Mouse (Mus musculus) kidney, adult 2 months (tissue): ENCODE results near the gene Phospho1. TPM values are rescaled to one million over a fixed set of nuclear protein-coding genes. Genes with fewer than 3 reads are reported as not detected.

Experiments
- DNase-seq: peaks from one replicate; pipeline ENCODE4 v3.0.0; 2021
- H3K27ac ChIP-seq: fragments of 200-500 bp; 2 replicates; pipeline ENCODE4 v1.5.1; 2012; ENCODE audit warnings: low read depth, low read length, control low read depth, inconsistent platforms; ENCODE audit not compliant: insufficient read depth
- H3K27me3 ChIP-seq: fragments of 200-500 bp; replicated peaks from 2 replicates; pipeline ENCODE4 v1.6.1; 2012; ENCODE audit warnings: mild to moderate bottlenecking, moderate library complexity, low read length, inconsistent platforms; ENCODE audit not compliant: control insufficient read depth, insufficient read depth
- H3K36me3 ChIP-seq: fragments of 200-500 bp; 2 replicates; pipeline ENCODE4 v1.6.1; 2012; ENCODE audit warnings: mild to moderate bottlenecking, moderate library complexity, low read length, inconsistent platforms; ENCODE audit not compliant: control insufficient read depth, insufficient read depth
- H3K4me1 ChIP-seq: fragments of 200-500 bp; 2 replicates; pipeline ENCODE4 v1.6.1; 2011; ENCODE audit warnings: low read length; ENCODE audit not compliant: control insufficient read depth, insufficient read depth
- H3K4me3 ChIP-seq: fragments of 200-500 bp; 2 replicates; pipeline ENCODE4 v1.5.1; 2011; ENCODE audit warnings: mild to moderate bottlenecking, low read depth, low read length, control low read depth; ENCODE audit not compliant: insufficient read depth
- CTCF ChIP-seq: fragments of 200-500 bp; conservative IDR thresholded peaks from 2 replicates; pipeline ENCODE4 v1.5.1; 2011; ENCODE audit warnings: low read depth, mild to moderate bottlenecking, control low read depth, low read length, moderate library complexity, mixed read lengths; ENCODE audit not compliant: insufficient read depth, insufficient read length
- POLR2A ChIP-seq: fragments of 200-500 bp; IDR thresholded peaks from one replicate; pipeline ENCODE4 v1.6.1; 2011; ENCODE audit warnings: low read depth, low read length, control low read depth
- WGBS: fragments of 180-500 bp; shearing (Covaris S2); methylation state at CpG from one replicate; pipeline ENCODE4 v1.1.7; 2018; 5-methylcytosine and 5-hydroxymethylcytosine counted together
- polyA plus RNA-seq: library from polyadenylated mRNA; depleted of rRNA; stranded (reverse); fragments of >200 nt; gene quantifications from 2 replicates; pipeline ENCODE4 v1.2.3, GENCODE M21; 2012

Phospho1 gene
- polyA plus RNA-seq, 1 experiment = 46.5 TPM

DNA sequence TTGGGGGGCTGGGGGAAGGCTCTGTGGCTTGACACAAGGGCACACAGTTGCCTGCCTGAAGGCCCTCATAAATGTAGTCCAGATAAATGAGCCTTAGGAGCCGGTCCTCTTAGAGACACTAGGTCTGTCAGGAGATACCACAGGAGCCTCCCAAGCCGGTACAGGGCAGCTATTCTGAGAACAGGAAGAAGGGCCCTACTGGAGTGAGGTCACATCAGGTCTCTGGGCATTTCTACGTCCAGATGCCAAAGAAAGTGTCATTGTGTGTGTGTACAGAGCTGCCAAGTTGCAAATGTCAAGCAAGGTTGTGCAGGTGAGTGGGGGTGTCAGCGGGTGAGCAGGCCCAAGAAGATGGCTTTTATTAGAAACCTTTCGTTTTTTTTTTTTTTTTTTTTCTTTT, 28.7 kb upstream of the Phospho1 start:
- H3K27ac ChIP-seq = peak overlapping the region; percentile 68
- 55% methylated on average over 5 of the region's 5 CpGs for WGBS
- no peaks in the 10 kb centered on the region for H3K36me3 ChIP-seq
- TF ChIP-seq CTCF = no peak
- no peak for TF ChIP-seq POLR2A
- 0 out of 2 replicates have a peak, but pooled peaks cover 2% of the 10 kb centered on the region for H3K27me3 ChIP-seq
- peak; percentile 73 for DNase-seq
- no peak overlapping the region for H3K4me3 ChIP-seq
- H3K4me1 ChIP-seq = 0 out of 2 replicates have a peak, but pooled peaks cover 2% of the 10 kb centered on the region

- 65% methylated on average over 5 of the region's 5 CpGs for WGBS
- H3K4me3 ChIP-seq = no peak overlapping the region
- TF ChIP-seq POLR2A (no peak), CTCF (no peak)
- no peaks in the 10 kb centered on the region for H3K27me3 ChIP-seq
- H3K4me1 ChIP-seq = no peaks in the 10 kb centered on the region
- no peaks in the 10 kb centered on the region for H3K36me3 ChIP-seq
- DNase-seq = no peak
- no peak overlapping the region for H3K27ac ChIP-seq
These were observed 19.3 kb upstream of the Phospho1 start for GRCm38 (mm10) chr11:95805010-95805409.

- 40% methylated on average over 3 of the region's 3 CpGs for WGBS
- TF ChIP-seq POLR2A (no peak), CTCF (no peak)
- Histone ChIP-seq H3K4me1 (no peaks in the 10 kb centered on the region), H3K27ac (no peak overlapping the region), H3K4me3 (no peak overlapping the region), H3K27me3 (no peaks in the 10 kb centered on the region), H3K36me3 (no peaks in the 10 kb centered on the region)
- peak; percentile 57 for DNase-seq
These were observed 18.8 kb upstream of the Phospho1 start for GRCm38 (mm10) chr11:95805527-95805926.

DNA sequence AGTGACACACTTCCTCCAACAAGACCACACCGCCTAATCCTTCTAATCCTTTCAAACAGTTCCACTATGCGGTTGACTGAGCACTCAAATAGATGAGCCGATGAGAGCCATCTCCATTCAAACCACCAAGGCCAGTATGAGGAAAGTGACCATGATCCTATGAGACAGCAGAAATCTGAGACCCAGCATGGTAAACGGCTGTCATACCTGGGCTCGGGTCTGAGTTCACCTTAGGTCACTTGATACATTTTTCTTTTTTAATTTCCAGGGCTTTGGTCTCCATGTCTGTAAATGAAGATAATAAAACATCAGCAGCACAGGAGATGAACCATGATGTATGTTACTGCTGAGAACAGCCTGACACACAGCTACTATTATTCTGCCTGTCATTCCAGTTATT, 16.4 kb upstream of the Phospho1 start:
- H3K4me1 ChIP-seq = no peaks in the 10 kb centered on the region
- no peak overlapping the region for H3K27ac ChIP-seq
- no peak for DNase-seq
- TF ChIP-seq POLR2A = no peak
- WGBS = 94% methylated on average over 5 of the region's 5 CpGs
- H3K4me3 ChIP-seq = no peak overlapping the region
- H3K27me3 ChIP-seq = no peaks in the 10 kb centered on the region
- H3K36me3 ChIP-seq = no peaks in the 10 kb centered on the region

- H3K4me3 ChIP-seq = no peak overlapping the region
- DNase-seq = no peak
- no peaks in the 10 kb centered on the region for H3K36me3 ChIP-seq
- no peak overlapping the region for H3K27ac ChIP-seq
- 70% methylated on average over 5 of the region's 5 CpGs for WGBS
- H3K27me3 ChIP-seq = no peaks in the 10 kb centered on the region
- TF ChIP-seq POLR2A = no peak
- no peak for TF ChIP-seq CTCF
- no peaks in the 10 kb centered on the region for H3K4me1 ChIP-seq
These were observed 15.8 kb upstream of the Phospho1 start for GRCm38 (mm10) chr11:95808448-95809011.

DNA sequence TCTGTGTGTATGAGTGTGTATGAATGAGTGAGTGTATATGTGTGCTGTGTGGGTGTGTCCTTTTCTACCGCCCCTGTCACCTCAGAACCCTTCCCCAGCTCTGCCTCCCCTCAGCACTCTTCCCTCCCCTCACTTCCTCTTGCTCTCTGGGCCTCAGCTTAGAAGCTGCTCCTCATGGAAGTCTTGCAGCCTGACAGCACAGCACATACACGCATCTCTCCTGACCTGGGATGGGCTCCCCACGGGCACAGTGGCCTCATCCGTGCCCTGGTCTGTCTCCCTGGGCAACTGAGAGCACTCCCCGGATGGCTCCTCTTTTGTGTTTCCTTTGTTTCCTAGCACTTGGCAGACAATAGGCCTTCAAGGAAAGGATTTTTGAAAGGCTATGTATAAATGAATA, 14.7 kb upstream of the Phospho1 start:
- Histone ChIP-seq H3K27ac (no peak overlapping the region), H3K27me3 (no peaks in the 10 kb centered on the region), H3K4me1 (no peaks in the 10 kb centered on the region), H3K36me3 (no peaks in the 10 kb centered on the region), H3K4me3 (no peak overlapping the region)
- TF ChIP-seq POLR2A = no peak
- no peak for TF ChIP-seq CTCF
- 46% methylated on average over 5 of the region's 5 CpGs for WGBS
- DNase-seq = no peak

GRCm38 (mm10) chr11:95810828-95811227, 13.5 kb upstream of the Phospho1 start:
- Histone ChIP-seq H3K4me1 (no peaks in the 10 kb centered on the region), H3K27me3 (no peaks in the 10 kb centered on the region), H3K27ac (no peak overlapping the region), H3K4me3 (no peak overlapping the region), H3K36me3 (no peaks in the 10 kb centered on the region)
- DNase-seq = no peak
- TF ChIP-seq CTCF = no peak
- no peak for TF ChIP-seq POLR2A
- 73% methylated on average over 7 of the region's 7 CpGs for WGBS
